Mouse (Mus musculus) stomach, postnatal 0 days (tissue): ENCODE data around the gene Rinl.

Experiments
- CTCF ChIP-seq: IDR thresholded peaks from 2 replicates; pipeline ENCODE4 v1.5.1; 2016; ENCODE audit warnings: antibody characterized with exemption, low read depth, mild to moderate bottlenecking, moderate library complexity
- EP300 ChIP-seq: optimal IDR thresholded peaks from 2 replicates; pipeline ENCODE3; 2016; ENCODE audit warnings: antibody characterized with exemption

DNA sequence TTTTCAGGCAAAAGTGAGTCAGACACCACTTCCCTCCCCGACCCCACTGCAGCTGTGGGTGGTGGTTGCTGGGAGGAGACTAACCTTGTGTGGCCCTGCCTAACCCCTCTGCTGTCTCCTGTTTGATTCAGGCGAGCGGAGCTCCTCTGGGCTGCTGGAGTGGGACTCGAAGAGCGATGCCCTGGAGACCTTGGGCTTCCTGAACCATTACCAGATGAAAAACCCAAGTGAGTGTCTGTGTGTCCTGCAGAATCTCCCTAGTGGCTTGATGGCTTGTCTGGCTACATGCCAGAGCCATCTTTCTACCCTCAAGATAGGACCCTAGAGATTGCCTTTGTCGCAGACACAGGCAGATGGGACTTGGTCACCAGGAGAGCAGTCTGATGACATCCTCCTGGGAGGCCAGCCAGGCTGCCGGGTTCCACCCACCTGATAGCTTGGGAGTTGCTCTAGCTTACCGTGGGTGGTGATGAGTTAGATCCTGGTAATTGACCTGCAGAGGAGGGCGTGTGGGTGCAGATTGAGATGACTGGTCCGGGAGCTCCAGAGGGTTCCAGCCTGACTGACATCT, 32.6 kb downstream of the Rinl start:
- TF ChIP-seq CTCF (no peak), EP300 (no peak)
